Mouse (Mus musculus): Measurements from ENCODE around the gene Ccdc73.
"Not testable (repeated sequence)": the region's sequence is repeated elsewhere in the genome, so short reads cannot be mapped to it uniquely, and the experiment has no call there.

Ccdc73 gene

GRCm38 (mm10) chr2:104867282-104867855, at the start of gene Ccdc73:
TSS of gene Ccdc73 (plus strand) at chr2:104867805.
- no peak for DNase-seq (ENCODE audit: low spot score)

- not testable (repeated sequence) for DNase-seq (ENCODE audit: low spot score)
These were observed 48.8 kb upstream of the Ccdc73 start for GRCm38 (mm10) chr2:104818763-104819162.

GRCm38 (mm10) chr2:104826191-104826590, 41.4 kb upstream of the Ccdc73 start:
- no peak for DNase-seq (ENCODE audit: low spot score)

GRCm38 (mm10) chr2:104832486-104832885, 35.1 kb upstream of the Ccdc73 start:
- DNase-seq (ENCODE audit: low spot score) = no peak

- no peak for DNase-seq (ENCODE audit: low spot score)
These were observed 26.6 kb upstream of the Ccdc73 start for GRCm38 (mm10) chr2:104840974-104841373.

GRCm38 (mm10) chr2:104841736-104842135, 25.9 kb upstream of the Ccdc73 start:
- DNase-seq (ENCODE audit: low spot score) = no peak

GRCm38 (mm10) chr2:104842559-104842958, 25.0 kb upstream of the Ccdc73 start:
- no peak for DNase-seq (ENCODE audit: low spot score)

GRCm38 (mm10) chr2:104846638-104847414, 20.8 kb upstream of the Ccdc73 start:
- DNase-seq (ENCODE audit: low spot score) = no peak

- DNase-seq (ENCODE audit: low spot score) = no peak
These were observed 20.0 kb upstream of the Ccdc73 start for GRCm38 (mm10) chr2:104847645-104848044.

GRCm38 (mm10) chr2:104848235-104849161, 19.1 kb upstream of the Ccdc73 start:
- no peak for DNase-seq (ENCODE audit: low spot score)

GRCm38 (mm10) chr2:104849276-104849990, 18.2 kb upstream of the Ccdc73 start, which contains the start of gene Prrg4:
TSS of gene Prrg4 (minus strand) at chr2:104849876.
- DNase-seq (ENCODE audit: low spot score) = peak; percentile 27

- no peak for DNase-seq (ENCODE audit: low spot score)
These were observed 17.6 kb upstream of the Ccdc73 start for GRCm38 (mm10) chr2:104849991-104850359.

GRCm38 (mm10) chr2:104851686-104852085, 15.9 kb upstream of the Ccdc73 start:
- DNase-seq (ENCODE audit: low spot score) = no peak

- no peak for DNase-seq (ENCODE audit: low spot score)
These were observed 15.1 kb upstream of the Ccdc73 start for GRCm38 (mm10) chr2:104852546-104852945.

- DNase-seq (ENCODE audit: low spot score) = no peak
These were observed 12.8 kb upstream of the Ccdc73 start for GRCm38 (mm10) chr2:104854836-104855235.

- no peak for DNase-seq (ENCODE audit: low spot score)
These were observed 11.9 kb upstream of the Ccdc73 start for GRCm38 (mm10) chr2:104855732-104856131.

- DNase-seq (ENCODE audit: low spot score) = no peak
These were observed 11.4 kb upstream of the Ccdc73 start for GRCm38 (mm10) chr2:104856218-104856617.

GRCm38 (mm10) chr2:104858083-104858482, 9.5 kb upstream of the Ccdc73 start:
- not testable (repeated sequence) for DNase-seq (ENCODE audit: low spot score)

GRCm38 (mm10) chr2:104859060-104859459, 8.5 kb upstream of the Ccdc73 start:
- DNase-seq (ENCODE audit: low spot score) = no peak

GRCm38 (mm10) chr2:104860426-104860825, 7.2 kb upstream of the Ccdc73 start:
- no peak for DNase-seq (ENCODE audit: low spot score)

GRCm38 (mm10) chr2:104864176-104864860, 3.3 kb upstream of the Ccdc73 start:
- no peak for DNase-seq (ENCODE audit: low spot score)

All from ovary, postnatal 10 days (tissue).